Mouse (Mus musculus): Measurements from ENCODE around the gene Acp7.
"Not testable (repeated sequence)": the region's sequence is repeated elsewhere in the genome, so short reads cannot be mapped to it uniquely, and the experiment has no call there.

Acp7 gene

DNA sequence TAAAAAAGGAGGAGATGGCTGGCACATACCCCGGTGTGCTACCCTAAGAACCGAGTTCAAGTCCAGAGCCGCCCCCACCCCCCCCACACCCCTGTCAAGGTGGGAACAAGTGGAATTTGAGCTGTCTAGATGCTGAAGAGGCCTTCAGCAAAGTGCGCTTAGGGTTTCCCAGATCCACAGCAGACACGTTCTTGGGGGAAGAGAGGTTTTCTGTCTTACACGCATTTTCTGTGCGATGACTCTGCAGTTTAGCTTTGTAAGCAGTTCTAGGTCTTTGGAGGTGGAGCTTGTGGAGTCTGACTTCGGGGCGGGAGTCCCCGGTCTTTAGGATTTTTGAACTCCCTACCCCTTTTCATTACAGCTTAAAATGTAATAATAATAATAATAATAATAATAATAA, at the start of gene Acp7:
Gene Acp7, minus strand, starts transcription at position 260 of the 400 bp plus-strand sequence.
- DNase-seq (ENCODE audit: inconsistent ontology term): no peak

GRCm38 (mm10) chr7:28677624-28678023, 46.5 kb upstream of the Acp7 start:
- no peak for DNase-seq (ENCODE audit: inconsistent ontology term)

DNA sequence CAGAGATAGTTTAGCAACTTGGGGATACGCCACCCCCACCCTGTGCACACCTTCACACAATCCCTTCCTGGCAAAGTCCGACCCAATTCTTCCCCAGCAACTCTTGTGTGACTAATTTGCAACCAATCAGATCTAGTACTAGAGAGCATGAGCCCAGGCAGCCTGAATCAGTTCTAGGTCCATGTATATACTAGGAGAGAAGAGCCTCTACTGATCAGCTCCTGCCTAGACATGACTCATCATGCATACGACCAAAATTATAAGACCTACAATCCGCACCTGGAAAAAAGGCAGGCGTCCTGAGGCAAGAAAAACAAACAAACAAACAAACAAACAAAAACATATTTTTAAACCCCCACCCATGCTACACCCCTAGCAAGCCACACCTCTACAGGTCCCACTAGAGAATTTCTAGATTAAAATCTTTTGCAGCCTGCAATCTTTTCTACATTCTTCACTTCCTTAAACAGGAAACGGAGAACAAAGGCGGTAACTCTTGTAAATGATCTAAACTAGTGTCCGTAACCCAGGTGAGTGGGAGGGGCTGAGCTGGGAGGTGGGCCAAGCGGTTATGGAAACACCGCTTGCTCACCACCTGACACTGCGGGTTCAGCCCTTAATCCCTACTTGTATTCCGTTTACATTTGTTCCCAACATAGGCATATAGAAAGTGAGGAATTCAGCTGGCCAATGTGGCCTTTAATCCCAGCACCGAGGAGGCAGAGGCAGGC, 45.8 kb upstream of the Acp7 start:
- no peak for DNase-seq (ENCODE audit: inconsistent ontology term)

- no peak for DNase-seq (ENCODE audit: inconsistent ontology term)
These were observed 44.6 kb upstream of the Acp7 start for GRCm38 (mm10) chr7:28675746-28676145.

DNA sequence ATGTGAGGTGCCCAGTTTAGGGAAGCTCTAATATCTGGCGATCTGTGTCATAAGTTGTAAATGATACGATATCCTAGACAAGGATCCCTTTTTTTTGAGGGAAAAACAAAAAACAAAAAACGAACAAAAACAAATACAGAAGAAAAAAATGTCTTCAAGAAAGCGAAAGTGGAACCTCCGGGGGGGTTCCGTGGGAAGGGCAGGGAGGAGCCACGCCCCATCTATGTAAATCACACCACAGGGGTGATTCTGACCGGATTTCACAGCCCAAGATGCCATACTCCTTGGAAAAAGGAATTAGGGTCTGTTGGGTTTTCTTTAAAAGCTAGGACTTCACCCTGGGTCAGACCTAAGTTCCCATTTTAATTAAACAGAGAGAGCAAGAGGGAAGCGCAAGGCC, 43.9 kb upstream of the Acp7 start:
- no peak for DNase-seq (ENCODE audit: inconsistent ontology term)

- not testable (repeated sequence) for DNase-seq (ENCODE audit: inconsistent ontology term)
These were observed 41.7 kb upstream of the Acp7 start for GRCm38 (mm10) chr7:28672786-28673185.

DNA sequence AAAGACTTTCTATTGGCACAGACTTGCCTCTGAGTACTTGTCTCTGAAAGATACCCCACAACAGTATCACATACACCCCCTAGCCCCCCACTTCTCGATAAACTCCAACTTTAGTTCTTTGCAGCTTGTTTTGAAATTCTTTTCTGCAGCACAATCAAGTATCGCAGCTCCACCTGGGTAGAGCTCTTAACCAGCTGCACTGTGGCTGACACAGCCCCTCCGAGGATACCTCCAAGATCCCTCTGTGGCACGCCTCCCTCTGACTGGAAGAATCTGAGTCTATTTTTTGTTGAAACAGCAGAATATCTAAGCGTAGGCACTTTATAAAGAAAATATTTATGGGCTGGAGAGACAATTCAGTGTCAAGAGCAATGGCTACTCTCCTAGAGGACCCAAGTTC, 41.1 kb upstream of the Acp7 start:
- no peak for DNase-seq (ENCODE audit: inconsistent ontology term)

GRCm38 (mm10) chr7:28671172-28671571, 40.0 kb upstream of the Acp7 start:
- DNase-seq (ENCODE audit: inconsistent ontology term): no peak

DNA sequence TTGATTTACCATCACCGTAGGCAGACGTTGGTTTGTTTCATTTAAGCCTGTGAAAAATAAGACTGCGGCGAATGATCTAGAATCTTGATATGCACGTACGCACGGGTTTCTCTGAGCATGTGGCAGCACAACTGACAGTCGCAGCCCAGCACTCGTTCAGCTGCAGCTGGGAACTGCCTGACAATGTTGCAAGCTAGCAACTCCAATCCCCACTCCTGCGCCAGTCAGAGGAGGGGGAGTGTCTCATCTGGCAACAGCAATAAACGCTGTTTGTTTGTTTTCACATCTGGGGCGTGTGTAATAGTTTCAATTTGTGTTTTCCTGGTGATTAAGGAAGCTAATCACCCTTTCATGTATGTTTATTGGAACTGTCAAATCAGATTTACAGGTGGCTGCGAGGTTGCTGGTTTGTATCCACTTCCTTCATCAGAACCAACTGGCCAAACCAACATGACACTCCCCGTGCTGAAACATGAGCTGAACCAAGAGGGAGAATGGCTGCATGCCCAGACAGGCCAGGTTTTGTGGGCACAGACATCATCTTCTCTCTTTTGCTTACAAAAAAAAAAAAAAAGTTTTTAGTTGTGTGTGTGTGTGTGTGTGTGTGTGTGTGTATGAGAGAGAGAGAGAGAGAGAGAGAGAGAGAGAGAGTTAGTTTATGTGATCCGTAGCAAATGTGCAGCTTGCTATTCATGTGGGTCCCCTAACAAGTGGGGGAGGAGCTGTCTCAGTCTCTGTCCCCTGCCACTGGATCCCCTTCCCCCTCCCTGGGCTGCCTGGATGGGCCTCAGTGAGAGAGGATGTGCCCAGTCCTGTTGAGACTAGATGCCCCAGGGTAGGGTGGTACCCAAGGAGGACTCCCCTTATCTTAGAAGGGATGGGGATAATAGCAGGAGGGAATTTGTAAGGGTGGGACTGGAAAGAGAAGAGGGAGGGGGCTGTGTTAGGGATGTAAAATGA, 34.8 kb upstream of the Acp7 start:
- peak; percentile 72 for DNase-seq (ENCODE audit: inconsistent ontology term)

- DNase-seq (ENCODE audit: inconsistent ontology term): no peak
These were observed 25.3 kb upstream of the Acp7 start for GRCm38 (mm10) chr7:28656430-28656829.

GRCm38 (mm10) chr7:28651157-28651556, 20.0 kb upstream of the Acp7 start:
- no peak for DNase-seq (ENCODE audit: inconsistent ontology term)

DNA sequence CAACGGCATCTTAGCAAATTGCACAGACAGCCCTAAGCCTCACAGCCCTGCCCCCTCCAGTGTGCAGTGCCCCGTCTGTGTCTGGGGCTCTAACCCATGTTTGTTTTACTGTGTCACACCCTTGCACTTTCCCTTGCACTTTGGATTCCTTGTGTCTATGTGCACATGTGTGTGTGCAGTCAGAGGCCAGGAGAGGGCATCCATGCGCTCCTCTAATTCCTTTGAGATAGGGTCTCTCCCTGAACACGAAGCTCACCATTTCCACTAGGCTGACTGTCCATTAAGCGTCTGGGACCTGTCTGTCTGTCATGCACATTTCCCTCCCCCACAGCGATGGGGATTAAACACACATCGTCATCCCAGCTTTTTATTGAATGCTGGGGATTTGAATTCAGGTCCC, 15.9 kb upstream of the Acp7 start:
- no peak for DNase-seq (ENCODE audit: inconsistent ontology term)

DNA sequence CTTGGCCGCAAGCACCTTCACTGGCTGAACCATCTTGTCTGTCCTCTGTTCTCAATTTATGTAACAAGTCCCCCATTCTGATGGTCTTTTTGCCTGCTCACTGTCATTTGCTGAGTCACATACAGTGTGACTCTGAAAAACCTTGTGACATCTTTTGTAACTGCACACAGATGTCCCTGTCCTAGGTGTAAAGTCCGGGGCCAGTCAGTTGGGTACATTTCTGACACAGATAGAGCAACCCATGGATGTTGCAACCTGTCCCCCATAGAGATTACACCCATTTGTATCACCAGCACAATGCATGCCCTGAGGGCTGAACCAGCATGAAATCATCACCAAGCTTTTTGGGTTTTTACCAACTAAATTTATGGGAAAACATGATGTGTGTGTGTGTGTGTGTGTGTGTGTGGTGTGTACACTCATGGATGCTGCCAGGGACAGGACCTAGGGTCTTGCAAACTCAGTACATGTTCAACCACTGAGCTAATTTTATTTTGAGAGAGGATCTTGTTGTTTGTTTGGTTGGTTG, 14.9 kb upstream of the Acp7 start:
- no peak for DNase-seq (ENCODE audit: inconsistent ontology term)

DNA sequence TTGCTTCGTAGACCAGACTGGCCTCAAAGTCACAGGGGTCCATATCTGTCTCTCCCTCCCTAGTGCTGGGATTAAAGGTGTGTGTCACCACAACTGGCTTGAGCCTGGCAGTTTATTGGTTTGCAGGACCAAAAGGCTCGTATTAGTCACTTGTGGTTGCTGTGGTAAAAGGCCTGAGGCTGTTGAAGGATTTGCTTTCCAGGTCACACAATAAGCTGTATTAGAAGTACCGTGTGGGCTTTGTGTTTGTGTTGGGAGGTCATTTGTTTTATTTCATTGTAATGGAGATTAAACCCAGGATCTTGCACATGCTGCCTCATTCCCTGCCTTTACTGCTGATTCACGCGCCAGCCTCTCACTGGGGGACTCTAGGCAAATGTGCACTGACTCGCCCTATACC, 14.2 kb upstream of the Acp7 start:
- DNase-seq (ENCODE audit: inconsistent ontology term): peak; percentile 21

DNA sequence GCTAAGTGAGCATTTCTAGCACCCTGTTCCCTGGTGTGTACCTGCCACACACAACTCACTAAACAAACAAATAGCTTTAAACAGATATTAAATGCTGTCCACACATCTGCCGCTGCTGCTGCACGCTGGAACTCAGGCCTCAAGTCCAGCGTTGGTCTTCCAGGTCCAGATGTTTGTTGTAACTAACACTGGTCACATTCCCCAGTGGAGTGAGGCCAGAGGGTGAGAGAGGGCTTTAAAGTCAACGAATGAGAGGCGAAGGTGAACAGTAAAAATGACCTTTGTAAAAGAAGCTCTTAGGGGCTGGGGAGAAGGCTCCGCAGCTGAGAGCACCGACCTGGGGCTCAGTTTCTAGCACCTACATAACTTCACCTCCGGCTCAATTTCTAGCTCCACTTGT, 10.4 kb upstream of the Acp7 start:
- DNase-seq (ENCODE audit: inconsistent ontology term): no peak

GRCm38 (mm10) chr7:28637511-28637910, 6.4 kb upstream of the Acp7 start:
- no peak for DNase-seq (ENCODE audit: inconsistent ontology term)

GRCm38 (mm10) chr7:28634128-28634527, 3.0 kb upstream of the Acp7 start:
- no peak for DNase-seq (ENCODE audit: inconsistent ontology term)

- DNase-seq (ENCODE audit: inconsistent ontology term): no peak
These were observed 6.3 kb downstream of the Acp7 start for GRCm38 (mm10) chr7:28624791-28625190.

DNA sequence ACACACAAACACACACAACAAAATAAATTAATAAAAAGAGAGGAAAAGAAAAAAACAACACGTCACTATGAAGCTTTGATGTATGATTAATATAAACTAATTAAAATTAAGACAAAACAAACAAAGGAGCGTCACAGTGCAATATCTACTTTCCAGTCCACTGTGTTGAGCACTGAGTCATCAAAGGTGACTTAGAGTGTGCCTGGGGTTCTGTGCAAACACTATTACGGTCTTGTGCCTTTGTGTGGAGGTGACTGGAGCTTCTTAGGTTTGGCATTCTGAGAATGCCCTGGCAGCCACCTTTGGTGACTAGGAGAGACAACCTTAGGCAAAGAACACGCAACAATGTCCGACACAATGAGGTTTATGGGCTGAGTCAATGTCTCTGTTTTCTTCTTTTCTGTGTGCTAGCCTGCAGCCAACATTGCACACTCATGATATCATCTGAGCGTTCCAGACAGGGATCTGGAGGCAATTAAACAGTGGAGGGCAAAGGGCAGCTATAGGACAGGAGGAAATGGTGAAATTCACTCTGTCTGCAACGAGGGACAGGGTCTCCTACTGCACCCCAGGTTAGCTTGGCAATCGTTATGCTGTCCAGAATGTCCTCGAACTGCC, 11.9 kb downstream of the Acp7 start:
- DNase-seq (ENCODE audit: inconsistent ontology term): peak; percentile 21

DNA sequence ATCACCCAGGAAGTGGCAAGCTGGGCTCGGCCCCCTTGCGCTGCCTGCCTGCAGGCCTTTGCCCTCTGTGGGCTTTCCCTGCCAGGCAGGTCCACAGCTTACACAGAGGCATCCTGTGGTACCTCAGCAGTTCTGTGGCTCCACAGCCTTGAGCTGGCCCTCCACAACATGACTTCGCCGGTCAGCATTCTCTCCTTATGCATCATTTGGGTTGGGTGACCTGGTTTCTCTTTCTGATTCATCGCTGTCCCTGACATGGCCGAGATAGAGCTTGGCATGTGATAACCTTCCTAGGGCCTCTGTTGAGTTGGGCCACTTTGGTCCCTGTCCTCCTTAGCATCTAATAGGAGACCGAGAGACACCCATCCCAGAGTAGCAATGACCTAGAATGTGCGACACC, 25.2 kb downstream of the Acp7 start:
- DNase-seq (ENCODE audit: inconsistent ontology term): peak; percentile 24

- DNase-seq (ENCODE audit: inconsistent ontology term): not testable (repeated sequence)
These were observed 27.3 kb downstream of the Acp7 start for GRCm38 (mm10) chr7:28603788-28604187.

DNA sequence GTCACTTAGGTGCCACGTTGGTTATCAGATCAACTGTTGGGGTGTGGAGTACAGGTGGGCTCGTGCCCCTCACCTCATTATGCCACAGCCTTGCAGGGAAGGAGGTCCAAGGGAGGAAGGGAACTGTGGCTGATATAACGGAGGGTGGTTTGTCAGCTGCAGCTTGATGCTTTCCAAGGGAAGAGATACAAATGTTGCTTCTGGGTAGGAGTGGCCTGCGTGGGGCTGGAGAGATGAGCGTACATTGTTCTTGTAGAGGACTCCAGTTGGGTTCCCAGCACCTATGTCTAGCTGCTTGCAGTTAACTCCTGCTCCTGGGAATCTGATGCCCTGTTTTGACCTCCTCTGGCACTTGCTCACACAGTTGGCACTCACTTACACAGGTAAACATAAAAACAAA, 28.0 kb downstream of the Acp7 start:
- DNase-seq (ENCODE audit: inconsistent ontology term): no peak
